Mouse (Mus musculus) megakaryocyte, adult 5-6 weeks (primary cell): ENCODE data around the gene Wdr47. TPM values are rescaled to one million over a fixed set of nuclear protein-coding genes. Genes with fewer than 3 reads are reported as not detected.
"Not testable (repeated sequence)": the region's sequence is repeated elsewhere in the genome, so short reads cannot be mapped to it uniquely, and the experiment has no call there.

ENCODE experiments used
- ATAC-seq: 2 replicates; pipeline ENCODE4 v1.8.0; 2016; ENCODE audit warnings: mild to moderate bottlenecking, inconsistent platforms; ENCODE audit not compliant: poor library complexity, severe bottlenecking
- total RNA-seq, 2 experiments: library from RNA; stranded (forward) in 1 of 2; stranded (reverse) in 1 of 2; fragments of 153-499, 151-499 nt in 1 of 2; fragments of 221-1000, 200-1000 nt in 1 of 2; gene quantifications; 2 replicates each; pipeline versions ENCODE4 v1.2.3 to v1.2.4; 2015 to 2017

Wdr47 gene
- total RNA-seq (2015): 3.3 and 4.4 TPM in 2 replicates
- 8.1 and 8.7 TPM in 2 replicates for total RNA-seq (2017)

DNA sequence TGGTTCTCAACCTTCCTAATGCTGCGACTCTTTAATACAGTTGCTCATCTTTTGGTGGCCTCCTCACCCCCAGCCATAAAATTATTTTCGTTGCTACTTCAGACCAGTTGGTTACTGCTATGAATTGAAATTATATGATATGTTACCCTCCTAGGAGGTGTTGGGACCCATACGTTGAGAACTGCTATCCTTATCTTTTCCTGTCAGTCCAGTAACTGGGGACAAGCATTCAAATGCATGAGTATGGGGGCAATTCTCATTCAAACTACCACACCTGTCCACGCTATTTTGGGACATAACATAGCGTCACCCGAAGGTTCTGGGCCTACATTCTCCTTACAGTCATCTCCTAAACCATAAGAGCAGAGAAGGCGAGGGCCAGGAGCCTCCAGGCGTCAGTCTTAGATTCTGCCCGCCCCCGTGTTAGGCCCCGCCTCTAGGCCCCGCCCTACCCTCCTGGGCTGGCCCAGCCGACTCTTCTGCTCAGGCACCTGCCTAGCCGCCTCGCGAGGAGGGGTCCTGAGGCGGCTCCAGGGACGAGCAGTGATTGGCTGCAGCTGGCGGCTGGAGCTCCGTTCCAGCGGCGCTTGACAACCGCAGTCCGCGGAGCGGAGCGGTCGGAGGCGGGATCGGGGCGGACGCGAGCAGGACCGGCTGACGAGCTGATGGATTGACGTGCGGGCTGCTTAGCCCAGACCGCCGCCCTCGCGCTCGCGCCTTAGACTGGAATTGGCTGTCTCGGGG is at the start of gene Wdr47:
TSS of gene Wdr47 (plus strand) at position 494 of the 744 bp plus-strand sequence.
- peak; percentile 100 for ATAC-seq

DNA sequence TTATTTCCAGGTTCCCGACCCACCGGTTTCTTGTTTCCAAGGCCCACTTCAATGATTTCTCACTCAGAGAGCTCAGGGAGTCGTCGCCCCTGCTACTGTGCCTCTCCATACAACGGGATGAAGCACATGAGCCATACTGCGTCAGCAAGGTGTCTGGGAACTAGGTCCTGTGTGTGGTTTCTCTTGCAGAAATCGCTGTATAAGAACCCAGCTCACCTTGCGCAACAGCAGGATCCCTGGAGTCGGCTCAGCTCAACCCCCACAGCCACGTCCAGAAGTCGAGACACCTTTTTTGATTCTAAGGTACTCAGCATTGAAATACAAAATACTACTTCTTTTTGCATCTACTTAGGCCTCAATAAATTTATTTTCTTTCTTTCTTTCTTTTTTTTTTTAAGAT is 48.8 kb upstream of the Wdr47 start:
- ATAC-seq: no peak

DNA sequence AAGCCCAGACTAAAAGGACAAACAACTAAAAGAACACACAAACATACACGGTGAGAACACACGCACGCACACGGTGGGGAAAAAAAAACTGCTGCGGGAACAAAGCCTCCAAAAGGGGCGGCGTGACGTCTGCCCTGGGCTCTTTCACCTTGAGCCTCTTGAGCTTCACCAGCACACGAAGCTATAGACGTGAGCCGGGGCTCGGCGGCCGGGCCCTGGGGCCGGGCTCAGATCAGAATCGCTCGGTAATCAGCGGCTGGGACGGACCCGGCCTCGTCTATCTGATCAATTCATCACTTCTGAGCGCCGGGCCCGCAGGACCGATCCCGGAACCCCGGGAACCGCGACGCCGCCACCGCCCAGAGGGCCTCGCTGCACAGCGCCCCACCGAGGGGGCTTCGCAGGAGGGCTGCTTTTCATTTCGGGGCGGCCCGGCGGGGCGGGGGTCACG is 36.9 kb upstream of the Wdr47 start:
- ATAC-seq: peak; percentile 16

DNA sequence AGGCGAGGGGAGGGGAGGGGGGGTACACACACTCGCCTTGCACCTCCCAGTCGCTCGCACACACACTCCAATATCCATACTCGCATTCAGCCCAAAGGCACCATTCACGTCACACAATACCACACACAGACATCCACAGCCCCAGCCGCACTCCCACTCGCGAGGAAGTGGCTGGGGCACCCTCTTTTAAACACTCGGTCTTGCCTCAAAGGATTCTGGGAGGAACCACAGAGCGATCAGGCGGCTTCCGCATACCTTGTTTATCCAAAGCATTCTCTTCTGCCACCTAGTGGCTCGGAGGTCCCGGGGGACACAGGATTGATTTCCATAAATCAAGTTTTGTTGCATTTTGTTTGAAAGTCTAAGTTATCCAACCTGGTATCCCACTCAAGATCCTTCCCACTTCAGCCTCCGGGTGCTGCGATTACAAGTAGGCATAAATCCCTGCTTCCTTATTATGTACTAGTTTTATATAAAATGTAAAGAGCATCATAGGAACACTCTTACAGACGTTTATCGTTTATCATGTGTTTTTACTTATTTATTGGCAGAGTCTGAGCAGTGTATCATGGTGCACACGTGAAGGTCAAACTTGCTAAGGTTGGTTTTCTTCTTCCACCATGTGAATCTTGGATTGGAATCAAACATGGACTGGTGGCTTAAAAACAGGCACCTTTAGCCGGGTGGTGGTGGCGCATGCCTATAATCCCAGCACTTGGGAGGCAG is 36.3 kb upstream of the Wdr47 start:
- peak; percentile 99 for ATAC-seq

DNA sequence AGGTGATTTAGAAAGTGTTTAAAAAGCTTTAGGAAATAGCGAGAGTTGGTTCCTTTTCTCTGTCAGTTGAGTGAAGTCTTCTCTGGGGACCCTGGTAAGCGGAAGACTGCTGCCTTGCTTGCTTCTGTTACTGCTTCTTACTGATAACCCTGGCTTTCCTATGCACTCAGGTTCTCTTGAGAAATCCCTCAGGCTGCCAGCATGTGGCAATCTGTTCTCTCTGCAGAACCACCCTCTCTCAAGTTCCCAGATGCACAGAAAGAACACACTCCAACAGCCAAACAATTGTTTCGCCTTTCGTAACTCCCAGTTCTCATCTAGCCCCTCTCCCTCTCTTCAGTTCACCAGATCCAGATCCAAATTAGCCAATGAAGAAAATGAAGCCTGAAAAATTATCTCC is 33.2 kb upstream of the Wdr47 start:
- ATAC-seq: no peak

DNA sequence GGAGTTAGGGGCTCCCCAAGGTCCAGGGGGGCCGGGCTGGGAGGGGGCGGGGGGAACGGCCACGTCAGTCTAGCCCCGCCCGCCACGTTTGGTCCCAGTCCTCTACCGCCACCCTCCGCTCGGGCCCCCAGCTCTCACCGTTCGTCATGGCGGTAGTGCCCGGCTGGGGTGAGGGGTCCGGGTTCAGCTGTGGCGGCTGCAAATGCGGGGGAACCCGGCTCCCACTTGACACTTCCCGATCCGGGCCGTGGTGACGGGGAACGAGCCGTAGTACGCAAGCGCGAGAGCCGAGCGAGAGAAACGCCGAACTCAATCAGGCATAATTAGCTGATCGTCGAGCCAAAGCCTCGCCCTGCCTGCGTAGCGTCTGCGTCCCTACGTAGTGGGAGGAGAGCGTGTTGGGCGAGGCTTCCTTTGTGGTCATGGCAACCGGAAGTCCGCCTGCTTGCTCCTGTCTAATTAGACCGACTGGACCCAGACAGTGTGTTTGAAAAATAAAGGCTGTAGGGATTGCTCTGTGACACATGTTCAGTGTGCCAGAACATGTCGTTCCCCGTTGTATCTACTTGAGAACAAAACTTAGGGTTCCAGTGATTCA is 28.8 kb upstream of the Wdr47 start, which contains the start of gene Tmem167b:
TSS of gene Tmem167b (minus strand) at position 334 of the 598 bp plus-strand sequence.
- peak; percentile 92 for ATAC-seq

DNA sequence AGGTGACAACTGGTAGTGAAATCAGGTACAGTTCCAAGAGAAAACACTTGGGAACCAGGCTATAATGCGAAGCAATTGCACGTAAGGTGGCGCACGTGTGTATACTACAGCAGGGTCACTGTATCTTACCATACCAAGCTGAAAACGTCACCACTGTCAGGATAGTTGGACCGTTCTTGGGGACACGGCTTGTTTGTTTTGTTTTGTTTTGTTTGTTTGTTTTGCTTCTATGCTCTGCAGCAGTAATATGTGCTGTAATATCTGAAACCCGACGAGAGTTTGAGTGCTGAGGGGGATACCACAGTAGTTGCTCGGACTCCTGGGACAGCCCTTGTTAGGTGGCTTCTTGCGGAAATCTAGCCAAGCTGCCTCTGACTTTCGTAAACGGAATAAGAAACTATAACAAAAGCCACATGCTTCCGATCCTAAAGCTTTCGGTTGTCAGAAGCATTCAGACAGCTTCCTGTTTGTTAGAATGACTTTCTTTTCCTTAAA is 28.3 kb upstream of the Wdr47 start:
- ATAC-seq: peak; percentile 38

DNA sequence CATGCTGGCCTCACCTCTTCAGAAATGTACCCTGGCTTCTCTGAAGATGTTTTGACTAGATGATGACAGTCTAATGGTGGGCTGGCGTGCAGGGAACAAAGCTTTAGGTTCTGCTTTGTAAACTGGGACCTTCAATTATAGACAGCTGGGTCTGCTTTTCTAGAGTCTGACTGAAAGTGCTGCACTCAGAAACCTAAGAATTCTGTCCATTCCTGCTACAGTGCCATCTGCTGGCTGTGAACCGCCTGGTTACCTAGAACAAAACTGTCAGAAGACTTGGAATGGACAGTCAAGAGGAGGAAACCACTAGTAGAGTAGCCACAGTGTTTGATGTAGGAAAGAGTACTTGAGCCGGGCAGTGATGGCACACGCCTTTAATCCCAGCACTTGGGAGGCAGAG is 27.8 kb upstream of the Wdr47 start:
- ATAC-seq: peak; percentile 55

DNA sequence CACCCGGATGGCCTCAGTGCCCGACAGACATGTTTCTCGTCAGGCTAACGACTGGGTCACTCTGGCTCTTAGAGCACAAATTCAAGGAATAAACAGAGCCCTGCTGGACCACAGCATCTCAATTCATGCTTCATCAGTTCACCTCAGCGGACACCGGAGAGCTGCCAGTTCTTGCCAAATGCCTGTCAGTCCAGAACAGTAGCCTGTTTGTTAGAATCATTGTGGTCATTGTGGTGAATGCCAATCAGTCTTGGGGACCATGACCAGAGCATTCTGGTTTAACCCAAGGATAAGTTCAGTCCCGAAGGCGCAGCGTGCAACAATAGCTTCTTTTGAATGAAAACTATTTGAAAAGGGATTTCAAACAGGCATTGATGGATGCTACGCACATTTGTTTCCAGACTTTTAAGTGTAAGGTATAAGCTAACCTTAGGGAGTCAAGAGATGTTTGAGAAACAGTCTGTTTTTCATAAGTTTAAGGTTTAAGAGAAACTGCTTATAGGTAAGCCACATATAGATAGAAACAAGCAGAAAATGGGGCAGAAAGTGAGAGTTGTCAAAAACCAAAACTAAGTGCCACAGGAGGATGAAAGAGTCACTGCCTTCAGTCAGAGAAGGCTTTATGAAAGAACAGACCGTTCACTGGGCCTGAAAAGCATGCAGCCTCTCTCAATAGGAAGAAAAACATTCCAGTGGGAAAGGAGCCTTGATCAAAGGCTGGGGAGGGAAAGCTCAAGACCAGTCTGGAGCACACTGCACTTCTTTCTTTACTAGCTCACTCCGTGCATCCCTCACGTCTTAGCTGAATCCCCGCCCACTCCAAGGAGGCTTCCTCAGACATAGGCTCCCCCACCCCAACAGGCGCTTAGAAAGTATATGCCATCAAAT is 22.8 kb upstream of the Wdr47 start:
- no peak for ATAC-seq

DNA sequence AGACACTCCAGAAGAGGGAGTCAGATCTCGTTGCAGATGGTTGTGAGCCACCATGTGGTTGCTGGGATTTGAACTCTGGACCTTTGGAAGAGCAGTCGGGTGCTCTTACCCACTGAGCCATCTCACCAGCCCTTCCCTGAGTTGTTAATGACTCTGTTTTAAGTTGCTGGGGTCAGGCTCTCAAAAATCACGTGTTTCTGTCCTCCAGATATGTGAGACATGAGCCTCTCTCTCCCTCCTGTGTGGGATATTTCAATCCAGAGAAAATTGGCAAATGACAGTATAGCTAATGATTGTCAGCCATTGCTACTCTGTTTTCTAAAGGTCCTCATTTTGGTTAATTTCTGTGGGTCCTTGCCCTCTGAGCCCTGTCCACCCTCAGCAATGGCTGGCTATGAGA is 21.4 kb upstream of the Wdr47 start:
- not testable (repeated sequence) for ATAC-seq

DNA sequence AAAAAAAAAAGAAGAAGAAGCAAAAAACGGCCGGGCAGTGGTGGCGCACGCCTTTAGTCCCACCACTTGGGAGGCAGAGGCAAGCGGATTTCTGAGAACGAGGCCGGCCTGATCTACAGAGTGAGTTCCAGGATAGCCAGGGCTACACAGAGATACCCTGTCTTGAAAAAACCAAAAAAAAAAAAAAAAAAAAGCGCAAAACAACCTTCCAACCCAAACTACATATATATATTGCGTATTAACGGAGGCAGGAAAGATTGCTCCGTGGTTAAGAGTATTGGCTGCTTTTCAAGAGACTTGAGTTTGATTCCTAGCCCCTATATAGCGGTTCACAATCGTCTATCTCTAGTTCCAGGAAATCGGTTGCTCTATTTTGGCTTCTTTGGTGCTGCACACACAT is 20.3 kb upstream of the Wdr47 start:
- no peak for ATAC-seq

DNA sequence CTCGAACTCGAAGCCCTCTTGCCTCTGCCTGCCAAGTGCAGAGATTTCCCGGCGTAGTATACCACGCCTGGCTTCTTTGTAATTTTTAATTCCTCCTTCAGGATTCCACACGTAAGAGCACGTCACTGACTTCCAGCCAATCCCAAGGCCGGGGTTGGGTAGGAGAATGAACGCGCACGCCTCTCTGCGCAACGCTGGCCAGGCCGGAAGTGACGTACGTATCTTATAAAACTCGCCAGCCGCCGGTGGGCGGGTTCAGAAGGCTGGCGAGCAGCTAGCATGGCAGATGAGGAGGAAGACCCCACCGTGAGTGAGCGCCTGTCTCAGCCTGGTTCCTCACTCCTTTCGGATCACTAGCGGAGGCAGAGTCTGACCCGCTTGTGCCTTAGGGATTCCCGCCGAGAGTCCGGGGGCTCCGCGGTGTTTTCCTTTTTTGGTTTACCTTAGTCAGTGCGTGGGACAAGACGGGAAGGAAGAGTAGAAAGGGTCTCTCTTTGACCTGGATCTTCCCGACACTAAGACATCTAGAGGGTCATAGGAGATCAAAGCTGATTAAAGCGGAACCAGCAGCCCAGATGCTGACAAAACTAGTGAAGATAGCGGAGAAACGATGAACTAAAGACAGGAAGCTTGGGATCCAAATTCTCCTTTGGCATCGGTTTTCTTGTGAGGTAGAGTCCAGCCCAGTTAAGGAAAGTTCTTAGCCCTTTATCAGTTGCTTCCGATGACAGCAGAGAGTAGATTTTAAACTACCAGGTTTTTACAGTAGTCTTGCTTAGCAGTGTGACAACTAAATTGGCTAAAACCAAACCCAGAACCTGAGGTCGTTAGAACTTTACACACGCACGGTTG is 19.4 kb upstream of the Wdr47 start, which contains the start of gene Taf13:
TSS of gene Taf13 (plus strand) at position 256 of the 852 bp plus-strand sequence.
- peak; percentile 95 for ATAC-seq

DNA sequence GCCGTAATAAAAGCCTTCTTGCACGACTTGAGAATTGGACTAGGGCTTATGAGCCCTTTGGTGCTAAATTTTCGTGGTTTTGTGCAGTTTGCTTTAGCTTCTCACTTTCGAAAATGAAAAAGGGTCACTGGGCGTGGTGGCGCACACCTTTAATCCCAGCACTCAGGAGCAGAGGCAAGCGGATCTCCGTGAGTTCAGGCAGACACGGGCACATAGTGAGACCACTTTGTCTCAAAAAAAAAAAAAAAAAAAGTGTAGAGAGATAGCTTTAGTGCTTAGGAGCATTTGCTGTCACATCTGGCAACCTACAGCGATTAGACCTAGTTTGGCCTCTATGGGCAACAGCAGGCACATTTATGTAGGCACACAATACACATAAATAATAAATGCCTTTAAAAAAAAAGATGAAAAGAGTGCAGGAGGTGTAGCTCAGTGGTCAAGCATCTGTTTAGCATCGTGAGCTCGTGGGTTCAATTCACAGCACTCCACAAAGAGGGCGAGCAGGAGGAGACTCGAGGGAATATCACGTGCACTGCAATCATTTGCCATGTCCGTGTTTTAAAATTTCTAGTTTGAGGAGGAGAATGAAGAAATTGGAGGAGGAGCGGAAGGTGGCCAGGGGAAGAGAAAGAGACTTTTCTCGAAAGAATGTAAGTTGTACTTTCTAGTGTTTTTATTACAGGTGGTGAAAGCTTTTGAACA is 18.6 kb upstream of the Wdr47 start:
- ATAC-seq: no peak

DNA sequence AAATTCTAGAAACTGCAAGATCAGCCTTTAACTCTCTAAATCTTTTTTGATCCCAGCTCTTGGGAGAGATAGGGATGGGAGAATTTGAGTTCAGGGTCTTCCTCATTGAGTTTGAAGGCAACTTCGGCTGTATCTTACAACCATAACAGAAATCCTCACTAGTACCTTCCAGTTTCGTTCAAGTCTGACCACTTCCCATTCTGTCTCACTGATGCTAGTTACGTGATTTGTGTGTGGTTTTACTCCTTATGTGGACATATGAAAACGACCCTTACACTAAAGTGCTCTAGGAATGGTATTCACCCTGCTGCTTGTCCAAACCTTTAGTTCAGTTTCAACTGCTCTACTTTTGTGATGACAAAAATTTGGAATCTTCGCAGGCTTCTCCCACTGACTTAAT is 17.1 kb upstream of the Wdr47 start:
- ATAC-seq: peak; percentile 13; the same call in 1 of the 2 replicates

DNA sequence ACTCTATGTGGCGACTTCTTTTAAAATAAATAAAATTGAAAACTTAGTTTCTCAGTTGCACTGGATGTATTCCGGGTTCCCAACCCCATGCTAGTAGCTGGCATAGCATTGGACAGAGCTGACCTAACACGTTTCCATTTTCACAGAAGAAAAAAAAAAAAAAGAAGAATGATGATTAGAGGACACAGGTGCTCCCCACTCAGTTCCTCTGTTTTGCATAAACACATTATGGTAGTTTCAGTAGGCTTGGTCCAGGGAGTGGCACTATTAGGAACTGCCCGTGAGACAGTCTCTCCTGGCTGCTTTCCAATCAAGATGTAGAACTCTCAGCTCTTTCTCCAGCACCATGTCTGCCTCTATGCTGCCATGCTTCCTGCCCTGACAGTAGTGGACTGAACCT is 6.5 kb upstream of the Wdr47 start:
- no peak for ATAC-seq

DNA sequence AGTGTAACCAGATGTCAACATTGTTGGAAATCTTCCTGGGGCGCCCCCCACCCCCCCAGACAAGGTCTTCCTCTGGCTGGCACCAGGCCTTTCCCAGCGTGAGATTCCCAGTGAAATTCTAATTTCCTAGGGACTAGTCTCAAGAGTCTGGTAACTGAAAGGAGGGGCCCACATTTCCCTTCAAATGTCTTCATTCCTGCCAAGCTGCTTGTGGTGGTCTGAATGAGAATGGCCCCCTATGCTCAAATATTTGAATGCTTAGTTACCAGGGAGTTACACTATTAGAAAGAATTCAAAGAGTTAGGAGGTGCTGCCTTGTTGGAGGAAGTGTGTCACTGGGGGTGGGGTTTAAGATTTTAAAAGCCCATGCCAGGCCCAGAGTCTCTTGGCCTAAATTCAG is 2.6 kb upstream of the Wdr47 start:
- ATAC-seq: no peak

DNA sequence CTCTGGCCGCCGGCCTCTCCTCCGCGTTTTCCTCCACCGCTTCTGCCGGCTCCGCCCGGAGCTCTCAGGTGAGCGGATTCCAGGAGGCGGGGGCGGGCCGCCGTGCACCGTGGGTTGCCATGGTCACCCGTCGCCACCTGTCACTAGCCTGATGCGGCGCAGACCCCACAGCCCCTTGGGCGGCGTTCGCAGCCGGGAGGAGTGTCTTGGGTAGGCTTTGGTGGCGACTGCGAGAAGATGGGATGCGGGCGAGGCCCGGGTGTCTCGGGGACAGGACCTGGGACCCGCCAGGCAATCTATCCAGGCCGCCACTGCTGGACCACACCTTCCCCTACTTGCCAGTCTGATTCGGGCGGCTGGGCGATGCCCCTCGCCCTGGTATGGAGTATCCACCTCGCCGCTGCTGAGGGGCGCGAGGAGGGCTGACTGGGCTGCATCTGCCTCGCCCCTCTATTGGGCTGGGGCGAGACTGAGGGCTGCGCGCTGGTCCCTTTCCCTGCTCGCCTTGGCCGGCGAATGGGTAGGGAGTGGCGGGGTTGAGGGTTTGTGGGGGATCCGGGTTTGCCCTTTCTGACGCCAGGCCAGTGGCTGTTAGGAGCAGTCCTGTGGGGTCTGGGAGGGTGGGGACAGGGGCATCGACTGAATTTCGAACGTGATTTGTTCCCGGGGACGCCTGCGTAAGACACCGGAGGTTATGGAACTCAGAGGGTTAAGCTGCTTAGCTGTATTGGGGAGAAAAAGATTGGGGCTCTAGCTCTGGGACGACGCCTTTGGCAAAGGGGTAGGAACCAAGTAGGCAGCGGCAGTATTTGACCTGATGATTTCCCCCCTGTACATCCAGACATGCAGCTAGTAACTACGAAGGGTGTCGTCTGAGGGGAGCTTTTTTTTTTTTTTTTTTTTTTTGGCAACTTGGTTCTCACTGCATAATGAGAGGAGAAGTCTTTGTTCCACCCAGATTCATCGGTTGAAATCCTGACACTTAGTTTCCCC is 747 bp downstream of the Wdr47 start:
- ATAC-seq: peak; percentile 2

DNA sequence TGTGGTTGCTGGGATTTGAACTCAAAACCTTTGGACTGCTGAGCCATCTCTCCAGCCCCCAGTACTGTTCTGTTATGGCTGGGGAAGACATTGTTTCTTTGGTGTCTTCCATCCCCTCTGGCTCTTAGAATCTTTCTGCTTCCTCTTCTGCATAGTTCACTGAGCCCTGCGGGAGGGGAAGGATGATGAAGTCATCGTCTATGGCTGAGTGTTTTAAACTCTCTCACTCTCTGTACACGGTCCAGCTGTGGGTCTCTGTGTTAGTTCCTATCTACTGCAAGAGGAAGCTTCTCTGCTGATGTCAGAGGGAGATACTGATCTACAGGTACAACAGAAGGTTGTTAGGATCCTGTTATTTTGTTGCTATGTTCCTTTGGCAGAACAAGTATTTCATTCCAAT is 17.8 kb downstream of the Wdr47 start:
- peak; percentile 54 for ATAC-seq
